Mouse (Mus musculus) liver, embryonic 16.5 days (tissue): ENCODE data around the gene Tcam1. TPM values are rescaled to one million over a fixed set of nuclear protein-coding genes. Genes with fewer than 3 reads are reported as not detected.

Source experiments
- ATAC-seq: fragments of 200-750 bp; cut with Nextera tagmentation; 2 replicates; pipeline ENCODE4 v1.8.0; 2017; ENCODE audit warnings: low read depth, mild to moderate bottlenecking, moderate number of reproducible peaks, moderate library complexity
- H3K27ac ChIP-seq: fragments of 300-500 bp; sonication (generic); 2 replicates; pipeline ENCODE4 v1.5.1; 2014; ENCODE audit warnings: mild to moderate bottlenecking, low read length
- H3K27me3 ChIP-seq: fragments of 300-500 bp; sonication (generic); 2 replicates; pipeline ENCODE4 v1.6.1; 2014; ENCODE audit warnings: low read depth, low read length, mixed read lengths; ENCODE audit not compliant: control insufficient read depth, insufficient read depth
- H3K36me3 ChIP-seq: fragments of 300-500 bp; sonication (generic); 2 replicates; pipeline ENCODE4 v1.6.1; 2014; ENCODE audit warnings: mild to moderate bottlenecking; ENCODE audit not compliant: control insufficient read depth, insufficient read depth
- H3K4me1 ChIP-seq: fragments of 300-500 bp; sonication (generic); 2 replicates; pipeline ENCODE4 v1.6.1; 2014; ENCODE audit warnings: low read depth, low read length, mixed read lengths; ENCODE audit not compliant: control insufficient read depth
- H3K4me2 ChIP-seq: fragments of 300-500 bp; sonication (generic); 2 replicates; pipeline ENCODE4 v1.6.1; 2014; ENCODE audit warnings: low read depth, low read length, mixed read lengths
- H3K4me3 ChIP-seq: fragments of 300-500 bp; sonication (generic); 2 replicates; pipeline ENCODE4 v1.5.1; 2014; ENCODE audit warnings: low read depth, mild to moderate bottlenecking, low read length
- H3K9ac ChIP-seq: fragments of 300-500 bp; sonication (generic); 2 replicates; pipeline ENCODE4 v1.6.1; 2014; ENCODE audit warnings: low read depth, low read length
- H3K9me3 ChIP-seq: fragments of 300-500 bp; sonication (generic); replicated peaks from 2 replicates; pipeline ENCODE4 v1.6.1; 2016; ENCODE audit warnings: low read length; ENCODE audit not compliant: control insufficient read depth
- WGBS: fragments of 180-500 bp; shearing (Covaris S2); extraction: QIAGEN DNeasy Blood & Tissue Kit; methylation state at CpG from one replicate; pipeline ENCODE4 v1.1.7; 2014; ENCODE audit not compliant: insufficient replicate concordance; 5-methylcytosine and 5-hydroxymethylcytosine counted together
- polyA plus RNA-seq: library from polyadenylated mRNA; unstranded; fragments of >200 nt; fragmentation: Nextera tagmentation; extraction: Ambion mirVana; gene quantifications from 2 replicates; pipeline ENCODE4 v1.2.1, GENCODE M21; 2015

Tcam1 gene
- polyA plus RNA-seq, 1 experiment from 2014 or later, result 0.13 TPM

DNA sequence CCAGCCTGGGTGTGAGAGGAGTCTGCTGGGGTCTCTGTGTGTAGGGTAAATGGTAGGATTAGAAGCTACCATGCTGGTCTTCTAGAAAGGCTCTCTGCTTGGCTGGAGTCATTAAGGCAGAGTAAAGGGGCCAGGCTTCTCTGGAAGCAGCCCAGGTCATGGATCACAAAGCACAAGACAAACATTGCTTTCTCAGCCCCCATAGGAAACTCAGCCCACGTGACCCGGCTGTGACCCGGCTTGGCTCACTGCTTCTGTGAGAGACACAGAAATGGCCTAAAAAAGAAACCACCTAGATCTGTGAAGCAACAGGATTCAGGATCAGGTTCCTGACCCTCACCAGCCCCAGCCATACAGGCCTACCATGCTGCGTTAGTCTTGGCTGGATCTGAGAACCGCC, 48.4 kb downstream of the Tcam1 start:
- H3K36me3 ChIP-seq, result no peaks in the 10 kb centered on the region
- H3K4me1 ChIP-seq, result peaks cover 4% of the 10 kb centered on the region
- H3K4me3 ChIP-seq, result no peak overlapping the region
- no peak overlapping the region for H3K27ac ChIP-seq
- H3K27me3 ChIP-seq, result no peaks in the 10 kb centered on the region
- H3K4me2 ChIP-seq, result no peak overlapping the region
- ATAC-seq, result peak; percentile 42; the same call in 1 of the 2 replicates
- H3K9ac ChIP-seq, result no peak overlapping the region
- no peaks in the 10 kb centered on the region for H3K9me3 ChIP-seq
- WGBS, result 60% methylated on average over 5 of the region's 5 CpGs

GRCm38 (mm10) chr11:106325566-106326206, 49.2 kb downstream of the Tcam1 start:
- H3K36me3 ChIP-seq, result no peaks in the 10 kb centered on the region
- H3K4me2 ChIP-seq, result no peak overlapping the region
- H3K9ac ChIP-seq, result no peak overlapping the region
- no peaks in the 10 kb centered on the region for H3K27me3 ChIP-seq
- no peak overlapping the region for H3K4me3 ChIP-seq
- H3K4me1 ChIP-seq, result peaks cover 4% of the 10 kb centered on the region
- no peak for ATAC-seq
- no peaks in the 10 kb centered on the region for H3K9me3 ChIP-seq
- whole genome bisulfite sequencing, result 42% methylated on average over 8 of the region's 8 CpGs
- no peak overlapping the region for H3K27ac ChIP-seq

- no peak overlapping the region for H3K27ac ChIP-seq
- ATAC-seq, result no peak
- no peaks in the 10 kb centered on the region for H3K9me3 ChIP-seq
- no peaks in the 10 kb centered on the region for H3K27me3 ChIP-seq
- no peak overlapping the region for H3K4me3 ChIP-seq
- H3K9ac ChIP-seq, result no peak overlapping the region
- H3K4me1 ChIP-seq, result peaks cover 4% of the 10 kb centered on the region
- 44% methylated on average over 8 of the region's 8 CpGs for WGBS
- H3K4me2 ChIP-seq, result no peak overlapping the region
- H3K36me3 ChIP-seq, result no peaks in the 10 kb centered on the region
Measured at GRCm38 (mm10) chr11:106326475-106326874, 50.0 kb downstream of the Tcam1 start.

GRCm38 (mm10) chr11:106328521-106328920, 52.0 kb downstream of the Tcam1 start:
- H3K27me3 ChIP-seq, result no peaks in the 10 kb centered on the region
- H3K4me2 ChIP-seq, result no peak overlapping the region
- ATAC-seq, result no peak
- no peak overlapping the region for H3K4me3 ChIP-seq
- no peaks in the 10 kb centered on the region for H3K9me3 ChIP-seq
- no peak overlapping the region for H3K27ac ChIP-seq
- peaks cover 4% of the 10 kb centered on the region for H3K4me1 ChIP-seq
- no peak overlapping the region for H3K9ac ChIP-seq
- no peaks in the 10 kb centered on the region for H3K36me3 ChIP-seq
- WGBS, result 49% methylated on average over 5 of the region's 5 CpGs

GRCm38 (mm10) chr11:106329128-106329527, 52.7 kb downstream of the Tcam1 start:
- no peaks in the 10 kb centered on the region for H3K27me3 ChIP-seq
- H3K4me2 ChIP-seq, result no peak overlapping the region
- H3K9ac ChIP-seq, result no peak overlapping the region
- no peak overlapping the region for H3K27ac ChIP-seq
- no peaks in the 10 kb centered on the region for H3K36me3 ChIP-seq
- whole genome bisulfite sequencing, result 16% methylated on average over 6 of the region's 6 CpGs
- no peak for ATAC-seq
- H3K4me1 ChIP-seq, result peaks cover 4% of the 10 kb centered on the region
- no peaks in the 10 kb centered on the region for H3K9me3 ChIP-seq
- no peak overlapping the region for H3K4me3 ChIP-seq

- no peak overlapping the region for H3K27ac ChIP-seq
- H3K9ac ChIP-seq, result no peak overlapping the region
- H3K4me2 ChIP-seq, result no peak overlapping the region
- 38% methylated on average over 7 of the region's 7 CpGs for WGBS
- peaks cover 4% of the 10 kb centered on the region for H3K4me1 ChIP-seq
- H3K27me3 ChIP-seq, result no peaks in the 10 kb centered on the region
- H3K4me3 ChIP-seq, result no peak overlapping the region
- H3K9me3 ChIP-seq, result no peaks in the 10 kb centered on the region
- H3K36me3 ChIP-seq, result no peaks in the 10 kb centered on the region
- no peak for ATAC-seq
Measured at GRCm38 (mm10) chr11:106329682-106330081, 53.2 kb downstream of the Tcam1 start.

DNA sequence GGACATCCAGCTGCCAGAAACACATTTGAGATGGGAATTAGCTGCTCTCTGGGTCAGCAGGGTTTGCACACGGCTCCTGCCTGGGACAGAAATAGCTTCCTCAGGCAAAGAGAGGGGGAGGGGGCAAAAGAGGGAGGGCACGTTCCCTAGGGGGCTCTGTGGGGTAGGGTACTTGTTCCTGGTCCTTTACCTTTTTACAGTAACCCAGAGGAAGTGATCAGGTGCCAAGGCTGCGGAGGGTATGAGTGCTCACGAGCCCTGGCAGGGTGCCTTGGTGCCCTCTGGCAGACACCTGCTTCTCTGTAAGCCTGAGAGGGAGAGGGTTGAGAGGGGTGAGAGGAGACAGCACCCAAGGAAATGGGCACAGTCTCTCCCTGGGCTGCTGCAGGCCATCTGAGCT, 56.0 kb downstream of the Tcam1 start:
- Histone ChIP-seq H3K9me3 (no peaks in the 10 kb centered on the region), H3K4me2 (no peak overlapping the region), H3K36me3 (no peaks in the 10 kb centered on the region), H3K4me3 (no peak overlapping the region), H3K4me1 (no peaks in the 10 kb centered on the region; the same call in 1 of the 2 replicates), H3K9ac (no peak overlapping the region), H3K27ac (no peak overlapping the region), H3K27me3 (no peaks in the 10 kb centered on the region)
- 32% methylated on average over 4 of the region's 4 CpGs for WGBS
- ATAC-seq, result no peak

DNA sequence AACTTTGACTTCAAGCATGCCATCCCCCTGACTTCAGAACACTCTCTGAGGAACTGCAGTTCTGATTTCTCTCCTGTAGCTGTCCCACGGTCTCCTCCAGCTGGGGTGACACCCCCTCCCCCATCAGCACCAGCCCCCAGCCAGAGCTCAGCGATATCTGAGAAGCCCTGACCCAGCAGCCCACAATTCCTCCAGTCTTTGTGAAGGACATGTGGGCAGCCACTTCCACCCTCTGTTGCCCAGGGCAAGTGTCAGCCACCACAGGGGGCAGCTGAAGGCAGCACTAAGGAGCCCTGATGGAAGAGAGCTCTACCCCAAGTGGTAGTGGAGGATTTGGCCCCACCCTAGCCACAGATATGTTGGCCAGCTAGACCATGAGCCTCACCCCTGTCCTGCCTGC, 57.6 kb downstream of the Tcam1 start:
- WGBS, result 5% methylated on average over 2 of the region's 2 CpGs
- H3K4me3 ChIP-seq, result no peak overlapping the region
- ATAC-seq, result no peak
- H3K9ac ChIP-seq, result no peak overlapping the region
- no peaks in the 10 kb centered on the region for H3K36me3 ChIP-seq
- H3K4me2 ChIP-seq, result no peak overlapping the region
- no peaks in the 10 kb centered on the region for H3K27me3 ChIP-seq
- no peak overlapping the region for H3K27ac ChIP-seq
- H3K9me3 ChIP-seq, result no peaks in the 10 kb centered on the region
- H3K4me1 ChIP-seq, result no peaks in the 10 kb centered on the region

- H3K27me3 ChIP-seq, result no peaks in the 10 kb centered on the region
- no peak overlapping the region for H3K9ac ChIP-seq
- no peak overlapping the region for H3K4me2 ChIP-seq
- no peak overlapping the region for H3K27ac ChIP-seq
- H3K9me3 ChIP-seq, result no peaks in the 10 kb centered on the region
- no peak for ATAC-seq
- no peaks in the 10 kb centered on the region for H3K4me1 ChIP-seq
- no peak overlapping the region for H3K4me3 ChIP-seq
- WGBS, result 59% methylated on average over 5 of the region's 5 CpGs
- H3K36me3 ChIP-seq, result no peaks in the 10 kb centered on the region
Measured at GRCm38 (mm10) chr11:106338029-106338428, 61.6 kb downstream of the Tcam1 start.
